Mouse (Mus musculus): Measurements from ENCODE around the gene Yeats2. TPM values are rescaled to one million over a fixed set of nuclear protein-coding genes. Genes with fewer than 3 reads are reported as not detected.

Gene Yeats2
- total RNA-seq, 2 experiments from 2014 or later = 42.4 to 44.2 TPM

- no peak for DNase-seq (ENCODE audit: low spot score in 2 of 2)
Measured at GRCm38 (mm10) chr16:20279395-20279794, 138.5 kb downstream of the Yeats2 start.

GRCm38 (mm10) chr16:20280238-20280637 is 139.4 kb downstream of the Yeats2 start:
- DNase-seq (ENCODE audit: low spot score in 2 of 2) = no peak

Other genes starting within 250 kb of the Yeats2 start
- 1 to 10 TPM; 1.5 to 2.1 TPM for gene Klhl6, start 158.0 kb upstream of the Yeats2 start, total RNA-seq (2021)
- 10 to 100 TPM; 83.4 to 87.2 TPM for gene Klhl24, start 43.5 kb upstream of the Yeats2 start, total RNA-seq (2021)
- 10 to 100 TPM; 34.0 to 34.6 TPM for gene Map6d1, start 100.3 kb downstream of the Yeats2 start, total RNA-seq (2021)
- gene Parl, start 161.3 kb downstream of the Yeats2 start, total RNA-seq (2021) = 10 to 100 TPM; 57.8 to 67.6 TPM
- gene Cyp2ab1, start 184.3 kb downstream of the Yeats2 start, total RNA-seq (2021) = not detected

Measured in layer of hippocampus, postnatal 14 days (tissue).